Mouse (Mus musculus) ZHBTc4 (cell line): ENCODE measurements at regions not wholly inside any gene's neighbourhood (a gene's known extent, or its start where the extent isn't known, plus 50 kb on each side); places are given as distances from the start of the nearest gene placed in this dataset.

ENCODE experiments used
- DNase-seq: peaks from one replicate; pipeline ENCODE4 v3.0.0-alpha.2; 2011; ENCODE audit warnings: low read depth, low spot score

- no peak for DNase-seq
Observed at GRCm38 (mm10) chr1:189991089-189991488, 68.9 kb upstream of the Smyd2 start.

- DNase-seq: no peak
Observed at GRCm38 (mm10) chr1:189990046-189990622, 68.0 kb upstream of the Smyd2 start.

- no peak for DNase-seq
Observed at GRCm38 (mm10) chr1:189989376-189989775, 67.2 kb upstream of the Smyd2 start.

- DNase-seq: no peak
Observed at GRCm38 (mm10) chr1:189988864-189989263, 66.7 kb upstream of the Smyd2 start.

GRCm38 (mm10) chr1:189985516-189986205, 63.5 kb upstream of the Smyd2 start:
- DNase-seq: no peak

- no peak for DNase-seq
Observed at GRCm38 (mm10) chr1:189978244-189978643, 56.1 kb upstream of the Smyd2 start.

GRCm38 (mm10) chr1:189975660-189976059, 53.5 kb upstream of the Smyd2 start:
- DNase-seq: no peak

- peak; percentile 93 for DNase-seq
Observed at GRCm38 (mm10) chr1:189972790-189973406, 50.7 kb upstream of the Smyd2 start.
